Comparison of ENCODE assay signal across 10 mouse cellular contexts in genomic region chr17:85464466-85465411, GRCm38 (mm10).
DNase-seq lines count a peak whose midpoint lies in the region; ATAC-seq and TF ChIP-seq lines count a peak whose summit lies in the region.
"Had no signal": no experiment of that assay in that cellular context is flagged by ENCODE, and none has a peak within 500 bp of the region (broad histone marks: within the 10 kb centered on the region; RNA-seq: fewer than 3 reads in every experiment).

No protein-coding gene starts in this region.

- H3K4me1 ChIP-seq in E14TG2a.4 (replicated peaks; ENCODE audit: low read depth, low read length): peaks cover 18% of the 10 kb centered on the region
- peaks cover 5% of the 10 kb centered on the region for H3K4me1 ChIP-seq in hindbrain, embryonic 11.5 days (replicated peaks; ENCODE audit: control insufficient read depth, insufficient read depth, low read length)
- H3K4me1 ChIP-seq in limb, embryonic 11.5 days (ENCODE audit: control insufficient read depth, insufficient read depth, low read length): peaks cover 9% of the 10 kb centered on the region; the same call in 1 of the 2 replicates
- H3K4me1 ChIP-seq: lung, embryonic 15.5 days had no signal

- peak; percentile 54 for DNase-seq in ZHBTc4 (ENCODE audit: low read depth, low spot score)
- peak; percentile 49 for DNase-seq in hindbrain, embryonic 11.5 days (ENCODE audit: low spot score)
- DNase-seq in limb, embryonic 11.5 days (ENCODE audit: low spot score): no peak
- no peak for DNase-seq in layer of hippocampus, adult 9-11 months
- DNase-seq in left cerebral cortex, adult 8-10 months (ENCODE audit: low spot score in 2 of 2): no peak
- DNase-seq in MN1 (ENCODE audit: low spot score): no peak
- no peak for DNase-seq in cerebellum, postnatal 36 days
- DNase-seq: thymus, postnatal 14 days had no signal

- no peak overlapping the region for H3K27ac ChIP-seq in hindbrain, embryonic 11.5 days (ENCODE audit: low read depth, low read length)
- H3K27ac ChIP-seq in limb, embryonic 11.5 days (replicated peaks; ENCODE audit: low read depth, low read length): no peak overlapping the region
- H3K27ac ChIP-seq: lung, embryonic 15.5 days had no signal

- TF ChIP-seq CTCF in E14TG2a.4 (conservative IDR thresholded peaks at IDR 0.05; ENCODE audit: low read length): no peak

- peak; percentile 25; the same call in 1 of the 2 replicates for ATAC-seq in hindbrain, embryonic 11.5 days (ENCODE audit: low FRiP score)
- peak; percentile 61; the same call in 1 of the 2 replicates for ATAC-seq in limb, embryonic 11.5 days (ENCODE audit: insufficient number of reproducible peaks, low FRiP score, low TSS enrichment, low read depth)

- H3K27me3 ChIP-seq in E14TG2a.4 (ENCODE audit: insufficient read depth, low read length): peaks cover 69% of the 10 kb centered on the region
- peaks cover 94% of the 10 kb centered on the region for H3K27me3 ChIP-seq in hindbrain, embryonic 11.5 days (ENCODE audit: control insufficient read depth, insufficient read depth, low read length)
- peaks cover 74% of the 10 kb centered on the region for H3K27me3 ChIP-seq in limb, embryonic 11.5 days (ENCODE audit: control insufficient read depth, insufficient read depth, low read length)

- H3K9me3 ChIP-seq in E14TG2a.4 (ENCODE audit: low read length): no peaks in the 10 kb centered on the region
- no peaks in the 10 kb centered on the region for H3K9me3 ChIP-seq in hindbrain, embryonic 11.5 days (ENCODE audit: control insufficient read depth, low read length)
- no peaks in the 10 kb centered on the region for H3K9me3 ChIP-seq in limb, embryonic 11.5 days (ENCODE audit: control insufficient read depth, low read length)
- H3K9me3 ChIP-seq: lung, embryonic 15.5 days had no signal

- no peak overlapping the region for H3K9ac ChIP-seq in hindbrain, embryonic 11.5 days (ENCODE audit: low read depth, low read length)
- H3K9ac ChIP-seq in limb, embryonic 11.5 days (ENCODE audit: low read length): no peak overlapping the region
- H3K9ac ChIP-seq: lung, embryonic 15.5 days had no signal

- H3K4me3 ChIP-seq in E14TG2a.4 (replicated peaks; ENCODE audit: low read length): peak overlapping the region; percentile 78
- no peak overlapping the region for H3K4me3 ChIP-seq in hindbrain, embryonic 11.5 days (ENCODE audit: low read depth, low read length)
- H3K4me3 ChIP-seq in limb, embryonic 11.5 days (ENCODE audit: low read depth, low read length): 0 out of 2 replicates have a peak overlapping the region, but pooled peaks have one; percentile 1
- H3K4me3 ChIP-seq: lung, embryonic 15.5 days had no signal

- 0 out of 2 replicates have a peak overlapping the region, but pooled peaks have one; percentile 2 for H3K4me2 ChIP-seq in hindbrain, embryonic 11.5 days (replicated peaks; ENCODE audit: low read depth, low read length)
- H3K4me2 ChIP-seq in limb, embryonic 11.5 days (ENCODE audit: low read depth, severe bottlenecking): peak overlapping the region; percentile 29
- H3K4me2 ChIP-seq: lung, embryonic 15.5 days had no signal

- no peaks in the 10 kb centered on the region for H3K36me3 ChIP-seq in E14TG2a.4 (ENCODE audit: insufficient read depth, low read length)
- no peaks in the 10 kb centered on the region for H3K36me3 ChIP-seq in hindbrain, embryonic 11.5 days (ENCODE audit: control insufficient read depth, insufficient read depth, low read length)
- no peaks in the 10 kb centered on the region for H3K36me3 ChIP-seq in limb, embryonic 11.5 days (ENCODE audit: control insufficient read depth, insufficient read depth, low read length)
- H3K36me3 ChIP-seq: lung, embryonic 15.5 days had no signal

- 1% methylated on average over 40 of the region's 40 CpGs for WGBS in hindbrain, embryonic 11.5 days
- 1% methylated on average over 40 of the region's 40 CpGs for WGBS in limb, embryonic 11.5 days

Comparison
In these comparisons a context has a peak if more than half of its experiments do, and no peak if none do; other contexts are left out.
1. DNase-seq: peak in ZHBTc4 (single experiment) and hindbrain, embryonic 11.5 days (single experiment); none in limb, embryonic 11.5 days (single experiment), layer of hippocampus, adult 9-11 months (single experiment), left cerebral cortex, adult 8-10 months (0 of 2), MN1 (single experiment) and cerebellum, postnatal 36 days (0 of 2).